Mouse (Mus musculus) common myeloid progenitor, adult 5-6 weeks (primary cell): Measurements from ENCODE around the gene Ankrd39. TPM values are rescaled to one million over a fixed set of nuclear protein-coding genes. Genes with fewer than 3 reads are reported as not detected.
A peak's percentile ranks its signal among the peaks of the same experiment; 100 is the strongest.

Source experiments
- ATAC-seq: replicated peaks from 2 replicates; pipeline ENCODE4 v1.8.0; 2016; ENCODE audit warnings: low read depth, mild to moderate bottlenecking, moderate TSS enrichment, inconsistent platforms; ENCODE audit not compliant: poor library complexity, severe bottlenecking
- total RNA-seq: library from RNA; stranded (forward); fragments of 200-1000, 187-1606 nt; gene quantifications from 2 replicates; pipeline ENCODE4 v1.2.3, GENCODE M21; 2017

Ankrd39 gene
- total RNA-seq, 1 experiment from 2014 or later = 9.0 TPM

DNA sequence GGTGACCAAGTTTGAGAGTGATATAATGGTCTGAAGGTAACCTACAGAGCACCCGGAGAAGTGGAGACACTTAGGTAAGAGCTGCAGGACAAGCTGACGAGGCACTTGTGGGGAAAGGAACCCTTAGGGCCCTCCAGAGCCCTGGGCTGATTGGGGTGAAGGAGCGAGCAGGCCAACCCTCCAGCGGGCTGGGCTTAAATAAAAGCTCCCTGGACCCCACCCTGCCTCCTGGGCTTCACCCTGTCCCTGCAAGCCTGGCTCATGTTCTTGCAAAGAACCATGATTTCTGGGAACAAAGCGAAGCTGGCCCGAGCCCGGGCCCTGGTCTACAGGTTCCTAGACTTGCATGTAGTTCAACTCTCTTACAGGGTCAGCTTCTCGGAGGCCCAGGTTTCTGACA lies 26.3 kb upstream of the Ankrd39 start:
- ATAC-seq = no peak

GRCm38 (mm10) chr1:36572709-36573108 lies 25.5 kb upstream of the Ankrd39 start:
- ATAC-seq = no peak

DNA sequence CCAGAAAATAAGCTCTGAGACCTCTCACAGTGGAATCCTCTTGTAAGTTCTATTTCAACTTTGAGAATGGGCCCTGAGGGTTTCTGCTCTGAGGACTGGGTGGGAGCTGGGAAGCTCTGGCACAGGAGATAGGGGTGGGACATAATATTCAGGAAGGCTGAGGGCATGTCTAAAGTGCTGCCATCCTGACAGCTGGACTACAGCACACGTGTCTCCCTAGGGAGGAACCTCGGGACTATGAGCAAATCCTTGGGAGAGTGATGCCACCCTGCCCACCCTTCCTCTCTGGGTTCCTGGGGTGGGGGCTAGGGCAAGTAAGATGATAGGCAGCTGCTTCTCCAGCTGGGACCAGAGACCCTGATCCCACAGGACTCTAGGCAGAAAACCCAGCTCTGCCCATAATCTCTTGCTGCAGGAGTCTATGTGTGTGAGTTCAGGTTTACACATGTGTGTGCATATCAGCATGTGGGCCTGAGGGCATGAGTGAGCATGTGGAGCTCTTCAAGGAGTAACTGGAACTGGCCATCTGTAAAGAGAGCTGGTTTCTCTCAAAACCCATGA lies 25.0 kb upstream of the Ankrd39 start:
- ATAC-seq = no peak

GRCm38 (mm10) chr1:36571627-36572026 lies 24.4 kb upstream of the Ankrd39 start:
- peak; percentile 87 for ATAC-seq

- no peak for ATAC-seq
Measured at GRCm38 (mm10) chr1:36570320-36570719, 23.1 kb upstream of the Ankrd39 start.

GRCm38 (mm10) chr1:36569694-36570276 lies 22.5 kb upstream of the Ankrd39 start:
- ATAC-seq = no peak

DNA sequence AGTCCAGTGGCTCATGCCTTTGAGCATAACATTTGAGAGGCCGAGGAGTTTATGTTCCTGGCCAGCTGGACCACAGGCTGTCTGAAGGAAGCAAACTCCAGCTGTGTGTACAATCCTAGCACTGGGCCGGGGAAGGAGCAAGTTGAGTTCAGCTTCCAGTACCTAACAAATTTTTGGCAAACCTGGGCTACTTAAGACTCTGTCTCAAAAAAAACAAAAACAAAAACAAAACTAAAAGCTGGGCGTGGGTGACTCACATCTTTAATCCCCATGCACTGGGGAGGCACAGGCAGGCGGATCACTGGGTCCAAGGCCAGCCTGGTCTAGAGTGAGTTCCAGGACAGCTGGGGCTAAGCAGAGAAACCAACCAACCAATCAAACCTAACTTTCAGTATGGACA lies 21.5 kb upstream of the Ankrd39 start:
- no peak for ATAC-seq

- no peak for ATAC-seq
Measured at GRCm38 (mm10) chr1:36567818-36568603, 20.8 kb upstream of the Ankrd39 start.

DNA sequence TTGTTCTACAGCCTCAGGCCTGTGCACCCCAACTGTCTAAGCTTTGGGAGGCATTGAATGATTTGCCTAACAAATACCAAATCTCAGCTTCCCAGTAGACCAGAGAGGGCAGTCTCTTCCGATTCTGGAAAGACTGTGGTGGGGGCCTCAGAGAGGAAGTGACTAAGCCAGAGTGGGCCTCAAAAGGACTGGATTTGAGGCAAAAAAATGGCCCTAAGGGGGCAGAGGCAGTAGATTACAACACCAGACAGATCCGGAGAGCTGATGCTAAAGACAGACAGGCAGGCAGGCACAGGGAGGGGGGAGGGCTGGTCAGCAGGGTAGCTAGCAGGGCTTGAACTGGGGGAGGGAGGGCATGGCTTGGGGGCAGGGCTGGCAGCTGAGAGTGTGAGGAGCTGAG lies 19.2 kb upstream of the Ankrd39 start:
- peak; percentile 45 for ATAC-seq

DNA sequence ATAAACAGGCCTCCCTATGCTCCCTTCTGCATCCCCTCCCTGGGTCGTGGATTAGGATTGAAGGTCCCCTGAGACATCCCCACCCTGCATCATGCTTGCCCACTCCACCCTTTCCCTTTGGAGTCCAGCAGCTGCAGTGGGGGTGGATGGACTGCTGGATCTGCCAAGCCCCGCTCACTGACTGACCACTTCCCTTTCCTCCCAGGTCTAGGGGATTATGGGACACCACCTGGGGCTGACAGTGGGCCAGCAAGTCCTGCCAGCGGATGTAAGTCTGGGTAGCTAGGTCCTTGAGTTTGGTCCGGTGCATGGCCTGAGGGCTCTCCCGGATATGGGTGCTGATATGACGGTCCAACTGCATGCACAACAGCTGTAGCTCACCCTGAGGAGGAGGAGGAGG lies 16.9 kb upstream of the Ankrd39 start:
- 0 out of 2 replicates have a peak, but pooled peaks have one; percentile 10 for ATAC-seq

DNA sequence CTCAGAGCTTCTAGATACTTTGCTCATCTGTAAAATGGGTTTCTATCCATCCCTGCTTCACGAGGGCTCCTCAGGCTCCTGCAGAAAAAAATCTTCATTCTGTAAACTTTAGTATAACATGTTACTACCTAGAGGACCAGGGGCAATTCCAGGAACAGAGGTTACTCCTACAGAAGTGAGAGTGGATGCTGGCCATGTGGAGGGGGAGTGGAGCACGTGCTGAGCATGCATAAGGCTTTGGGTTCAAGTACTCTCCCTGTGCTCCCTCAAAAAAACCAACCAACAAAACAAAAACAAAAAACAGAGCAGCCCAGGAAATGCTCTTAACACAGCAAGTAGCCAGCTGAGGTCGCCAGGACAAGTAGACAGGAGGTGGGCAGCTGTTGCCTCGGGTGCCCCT lies 16.4 kb upstream of the Ankrd39 start:
- ATAC-seq = no peak

- no peak for ATAC-seq
Measured at GRCm38 (mm10) chr1:36563197-36563596, 16.0 kb upstream of the Ankrd39 start.

DNA sequence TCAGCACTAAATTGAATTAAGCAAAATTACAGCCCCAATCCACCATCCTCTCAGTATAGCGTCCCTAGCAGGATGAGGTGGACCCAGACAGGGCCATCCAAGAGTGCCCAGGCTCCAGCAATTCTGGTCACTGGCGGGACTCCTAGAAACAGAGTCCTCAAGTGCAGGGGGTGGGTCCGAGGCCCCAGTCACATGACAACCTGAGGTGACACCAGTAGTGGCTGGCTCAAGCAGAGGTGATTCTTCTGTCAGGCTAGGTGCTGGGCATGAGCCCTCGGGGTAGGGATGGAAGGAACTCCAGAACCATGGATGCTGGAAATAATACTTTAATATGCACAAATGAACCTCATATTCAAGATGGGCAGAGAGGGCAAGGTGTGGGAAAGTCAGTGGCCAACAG lies 15.1 kb upstream of the Ankrd39 start:
- no peak for ATAC-seq

DNA sequence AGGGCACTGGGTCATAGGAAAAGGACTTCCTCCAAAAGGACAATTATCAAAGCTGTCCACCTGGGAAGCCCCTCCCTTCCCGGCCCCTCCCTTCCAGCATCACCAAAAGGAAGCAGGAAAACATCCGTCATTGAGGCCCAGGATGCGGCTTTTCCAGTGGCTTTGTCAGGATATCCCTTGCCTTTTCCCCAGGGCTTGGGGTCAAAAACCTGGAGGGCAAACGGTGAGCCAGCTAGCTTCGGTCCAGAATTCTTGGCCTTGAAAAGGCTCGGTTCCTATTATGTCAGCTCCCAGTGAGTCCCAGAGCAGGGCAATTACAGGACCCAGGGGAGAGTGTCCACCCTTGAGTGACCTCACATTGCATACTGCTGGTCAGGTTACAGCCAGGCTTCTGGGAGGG lies 13.7 kb upstream of the Ankrd39 start:
- ATAC-seq = no peak

DNA sequence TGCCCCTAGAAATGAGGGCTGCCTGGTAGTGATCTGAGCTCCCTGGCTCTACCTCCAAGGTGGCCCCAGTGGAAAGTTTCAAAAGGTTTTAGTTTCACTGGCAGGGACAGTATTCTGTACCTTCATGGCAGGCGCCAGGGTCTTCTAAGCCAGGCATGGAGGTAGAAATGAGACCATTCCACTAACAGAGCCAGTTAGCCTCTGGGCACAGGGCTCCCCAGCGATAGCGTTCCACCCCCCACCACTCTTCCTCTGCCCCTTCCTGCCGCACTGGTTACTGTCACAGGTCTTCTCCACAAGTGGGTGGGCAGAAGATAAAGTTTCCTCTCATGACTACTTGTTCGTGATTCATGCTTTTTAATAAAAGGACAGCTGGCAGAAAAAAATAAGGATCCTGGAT lies 12.6 kb upstream of the Ankrd39 start:
- ATAC-seq = no peak

DNA sequence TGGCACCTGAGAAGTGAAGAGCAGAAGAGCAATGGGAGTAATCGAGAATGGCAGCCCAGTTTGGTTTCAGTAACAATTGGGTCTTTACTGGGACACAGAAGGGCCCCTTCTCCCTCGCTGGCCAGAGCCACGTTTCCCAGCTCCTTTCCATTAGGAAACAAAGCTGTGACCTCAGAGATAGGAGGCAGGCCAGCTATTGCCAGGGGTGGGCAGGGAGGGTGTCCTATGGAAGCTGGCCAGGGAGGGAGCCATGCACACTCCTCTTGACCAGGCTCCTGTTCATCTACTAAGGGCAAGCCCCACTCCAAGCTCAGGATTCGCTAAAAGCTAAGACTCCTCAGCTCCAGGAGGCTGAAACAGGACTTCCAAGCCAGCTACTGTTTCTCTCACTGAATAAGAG lies 12.0 kb upstream of the Ankrd39 start:
- ATAC-seq = no peak

GRCm38 (mm10) chr1:36558031-36558993 lies 11.1 kb upstream of the Ankrd39 start, which contains the start of gene Sema4c:
TSS of gene Sema4c (minus strand) at chr1:36558349.
- 0 out of 2 replicates have a peak, but pooled peaks have one; percentile 4 for ATAC-seq

DNA sequence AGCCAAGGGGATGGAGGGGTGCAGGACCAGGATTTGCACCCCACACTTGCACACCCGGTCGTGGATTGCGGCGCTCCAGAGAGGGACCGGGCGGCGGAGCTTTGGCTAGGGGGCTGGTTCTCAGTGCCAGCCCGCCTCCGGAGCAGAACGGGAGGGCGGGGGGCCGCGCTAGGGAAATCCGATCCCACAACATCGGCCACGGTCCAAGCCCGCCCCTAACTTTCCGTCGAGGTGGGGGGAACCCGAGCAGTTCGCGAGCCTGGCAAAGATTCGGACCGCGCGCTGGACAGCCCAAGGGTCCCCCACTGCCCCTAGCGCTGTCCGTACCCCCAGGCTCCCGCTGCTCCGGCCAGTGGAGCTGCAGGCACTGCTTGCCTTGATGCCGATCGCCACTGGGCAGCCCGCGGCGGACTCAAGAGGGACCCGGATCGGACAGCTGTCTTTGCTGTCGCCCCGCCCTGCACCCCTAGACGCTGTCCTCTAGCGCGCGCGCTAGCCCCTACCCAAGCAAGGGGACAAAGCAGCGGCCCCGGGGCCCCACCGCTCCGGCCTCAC lies 10.3 kb upstream of the Ankrd39 start:
- peak; percentile 9 for ATAC-seq

DNA sequence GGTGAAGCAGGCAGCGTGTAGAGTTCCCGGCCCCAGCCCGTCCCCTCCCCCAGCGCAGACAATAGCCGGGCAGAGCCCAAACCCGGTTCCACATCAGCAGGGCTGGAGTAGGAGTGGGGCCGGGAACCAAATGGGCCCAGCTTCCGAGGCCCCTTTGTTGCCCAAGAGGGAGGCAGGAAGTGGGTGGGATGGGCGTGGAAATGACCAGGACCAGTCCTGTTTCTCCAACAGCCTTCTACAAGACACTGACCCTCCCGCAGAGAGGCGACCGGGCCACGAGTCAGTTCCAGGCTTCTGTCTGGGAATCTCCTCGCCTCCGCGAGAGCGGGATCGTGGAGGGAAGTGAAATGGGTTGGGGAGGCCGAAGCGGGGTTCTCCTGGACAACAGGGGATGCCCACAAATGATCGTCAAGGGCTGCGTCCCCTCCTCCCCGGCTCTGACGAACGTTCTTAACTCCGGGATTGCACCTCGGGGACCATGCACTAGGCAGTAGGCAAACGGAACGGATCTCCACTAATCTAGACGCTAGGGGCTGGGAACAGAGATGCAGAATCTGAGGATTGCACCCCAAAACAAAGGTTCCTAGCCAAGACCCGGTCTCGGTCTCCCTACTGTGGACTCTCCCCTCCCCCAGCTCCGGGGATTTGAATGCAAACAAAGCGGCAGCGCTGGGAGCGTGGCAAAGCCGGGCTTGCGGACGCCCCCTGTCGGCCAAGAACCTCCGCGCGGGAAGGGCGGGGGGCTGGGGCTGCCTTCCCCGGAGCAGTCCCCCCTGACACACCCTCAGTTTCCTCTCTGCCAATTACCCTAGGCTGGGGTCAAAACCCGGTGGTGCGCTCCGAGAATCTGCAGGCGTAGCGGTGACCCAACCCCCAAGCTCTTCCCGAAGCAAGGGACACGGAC lies 9.6 kb upstream of the Ankrd39 start:
- ATAC-seq = peak; percentile 56
